Mouse (Mus musculus): ENCODE data around the gene Six1. TPM values are rescaled to one million over a fixed set of nuclear protein-coding genes. Genes with fewer than 3 reads are reported as not detected.

Gene Six1
- polyA plus RNA-seq, 1 experiment from 2014 or later, result not detected

- 2% methylated on average over 44 of the region's 53 CpGs for WGBS (ENCODE audit: missing documents)
- no peak overlapping the region for H3K27ac ChIP-seq
- no peaks in the 10 kb centered on the region for H3K79me2 ChIP-seq (ENCODE audit: inconsistent target)
- H3K36me3 ChIP-seq (ENCODE audit: inconsistent target), result no peaks in the 10 kb centered on the region
- H3K4me3 ChIP-seq (ENCODE audit: inconsistent target), result peak overlapping the region; percentile 11; the same call in 1 of the 2 replicates
These were observed 9.3 kb downstream of the Six1 start for GRCm38 (mm10) chr12:73044221-73045045.

GRCm38 (mm10) chr12:73043396-73044167 is 10.1 kb downstream of the Six1 start:
- 20% methylated on average over 14 of the region's 14 CpGs for WGBS (ENCODE audit: missing documents)
- Histone ChIP-seq H3K36me3 (ENCODE audit: inconsistent target) (no peaks in the 10 kb centered on the region), H3K79me2 (ENCODE audit: inconsistent target) (no peaks in the 10 kb centered on the region), H3K27ac (no peak overlapping the region), H3K4me3 (ENCODE audit: inconsistent target) (no peak overlapping the region)

- Histone ChIP-seq H3K36me3 (ENCODE audit: inconsistent target) (no peaks in the 10 kb centered on the region), H3K27ac (no peak overlapping the region), H3K4me3 (ENCODE audit: inconsistent target) (no peak overlapping the region), H3K79me2 (ENCODE audit: inconsistent target) (no peaks in the 10 kb centered on the region)
- WGBS (ENCODE audit: missing documents), result 17% methylated on average over 2 of the region's 2 CpGs
These were observed 10.8 kb downstream of the Six1 start for GRCm38 (mm10) chr12:73042903-73043302.

DNA sequence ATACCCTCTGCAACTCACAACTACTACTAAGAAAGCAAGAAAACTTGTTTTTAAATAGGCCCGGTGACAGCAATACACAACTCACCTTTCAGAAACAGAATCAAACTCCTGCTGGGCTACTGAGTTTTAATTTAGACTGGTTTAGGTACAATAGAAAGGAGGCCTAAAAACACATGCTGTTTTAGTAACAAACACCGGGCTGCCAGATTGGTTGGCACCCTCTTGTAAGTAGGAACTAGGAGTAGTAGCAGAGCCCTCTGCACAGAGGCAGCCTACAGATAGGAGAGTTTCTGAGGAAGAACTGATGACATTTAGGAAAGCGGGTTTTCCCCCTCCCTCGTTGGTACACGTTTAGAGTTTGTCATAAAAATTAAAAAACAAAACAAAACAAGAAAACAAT is 11.3 kb downstream of the Six1 start:
- WGBS (ENCODE audit: missing documents), result 20% methylated on average over 5 of the region's 5 CpGs
- Histone ChIP-seq H3K27ac (no peak overlapping the region), H3K79me2 (ENCODE audit: inconsistent target) (no peaks in the 10 kb centered on the region), H3K36me3 (ENCODE audit: inconsistent target) (no peaks in the 10 kb centered on the region), H3K4me3 (ENCODE audit: inconsistent target) (no peak overlapping the region)

DNA sequence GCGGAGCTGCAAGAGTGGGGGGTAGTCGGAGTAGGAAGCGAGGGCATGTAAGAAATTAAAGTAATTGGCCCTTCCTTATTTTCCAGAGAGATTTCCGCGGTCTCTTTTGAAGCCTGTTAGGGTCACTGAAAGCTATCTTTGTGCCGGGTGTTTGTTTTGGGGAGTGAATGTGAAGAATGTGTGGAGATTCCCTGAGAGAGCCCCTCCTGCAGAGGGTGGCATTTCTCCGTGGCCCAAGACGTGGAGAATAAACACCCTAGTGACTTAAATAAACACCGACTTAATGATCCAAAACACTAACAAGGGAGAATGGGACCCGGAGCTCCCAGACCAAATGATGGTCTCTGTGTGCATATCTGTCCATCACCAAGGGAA is 12.4 kb downstream of the Six1 start:
- Histone ChIP-seq H3K27ac (no peak overlapping the region), H3K36me3 (ENCODE audit: inconsistent target) (no peaks in the 10 kb centered on the region), H3K79me2 (ENCODE audit: inconsistent target) (no peaks in the 10 kb centered on the region), H3K4me3 (ENCODE audit: inconsistent target) (no peak overlapping the region)
- 6% methylated on average over 10 of the region's 10 CpGs for WGBS (ENCODE audit: missing documents)

DNA sequence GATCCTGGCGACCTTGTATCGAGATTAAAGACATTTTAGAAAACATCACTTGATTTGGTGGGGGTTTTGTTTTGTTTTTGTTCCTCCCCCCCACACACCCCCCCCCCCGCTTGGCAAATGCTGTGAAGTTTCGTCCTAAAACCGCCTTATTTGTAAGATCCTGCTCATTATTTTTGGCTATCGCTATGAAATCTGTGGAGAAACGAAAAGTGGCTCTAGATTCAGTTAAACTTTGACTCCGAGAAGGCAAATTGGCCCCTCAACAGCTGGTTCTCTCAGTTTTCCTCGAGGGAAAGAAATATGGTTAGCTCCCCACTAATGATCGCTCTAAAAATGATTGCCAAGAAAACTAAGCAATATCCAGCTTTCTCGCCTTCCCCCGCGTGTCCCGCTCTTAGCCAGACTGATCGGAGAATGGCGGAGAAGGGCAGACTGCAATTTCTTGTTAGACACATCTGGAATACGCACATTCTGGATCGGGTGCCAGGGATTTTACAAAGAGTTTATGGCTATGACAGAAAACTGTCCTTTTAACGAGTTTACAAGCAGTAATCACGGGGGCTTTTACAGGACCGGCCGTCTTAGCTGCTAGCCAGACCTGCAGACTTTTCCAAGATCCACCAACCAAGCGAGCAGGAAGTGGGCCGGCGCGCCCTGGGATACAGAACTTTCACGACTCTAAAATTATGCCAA is 13.0 kb downstream of the Six1 start:
- Histone ChIP-seq H3K79me2 (ENCODE audit: inconsistent target) (no peaks in the 10 kb centered on the region), H3K36me3 (ENCODE audit: inconsistent target) (no peaks in the 10 kb centered on the region), H3K27ac (no peak overlapping the region), H3K4me3 (ENCODE audit: inconsistent target) (no peak overlapping the region)
- WGBS (ENCODE audit: missing documents), result 8% methylated on average over 26 of the region's 27 CpGs

- Histone ChIP-seq H3K27ac (no peak overlapping the region), H3K79me2 (ENCODE audit: inconsistent target) (no peaks in the 10 kb centered on the region), H3K4me3 (ENCODE audit: inconsistent target) (no peak overlapping the region), H3K36me3 (ENCODE audit: inconsistent target) (no peaks in the 10 kb centered on the region)
- WGBS (ENCODE audit: missing documents), result 8% methylated on average over 18 of the region's 18 CpGs
These were observed 13.6 kb downstream of the Six1 start for GRCm38 (mm10) chr12:73039939-73040562.

GRCm38 (mm10) chr12:73038992-73039938 is 14.4 kb downstream of the Six1 start:
- H3K27ac ChIP-seq, result no peak overlapping the region
- H3K4me3 ChIP-seq (ENCODE audit: inconsistent target), result no peak overlapping the region
- WGBS (ENCODE audit: missing documents), result 7% methylated on average over 41 of the region's 41 CpGs
- no peaks in the 10 kb centered on the region for H3K36me3 ChIP-seq (ENCODE audit: inconsistent target)
- no peaks in the 10 kb centered on the region for H3K79me2 ChIP-seq (ENCODE audit: inconsistent target)

DNA sequence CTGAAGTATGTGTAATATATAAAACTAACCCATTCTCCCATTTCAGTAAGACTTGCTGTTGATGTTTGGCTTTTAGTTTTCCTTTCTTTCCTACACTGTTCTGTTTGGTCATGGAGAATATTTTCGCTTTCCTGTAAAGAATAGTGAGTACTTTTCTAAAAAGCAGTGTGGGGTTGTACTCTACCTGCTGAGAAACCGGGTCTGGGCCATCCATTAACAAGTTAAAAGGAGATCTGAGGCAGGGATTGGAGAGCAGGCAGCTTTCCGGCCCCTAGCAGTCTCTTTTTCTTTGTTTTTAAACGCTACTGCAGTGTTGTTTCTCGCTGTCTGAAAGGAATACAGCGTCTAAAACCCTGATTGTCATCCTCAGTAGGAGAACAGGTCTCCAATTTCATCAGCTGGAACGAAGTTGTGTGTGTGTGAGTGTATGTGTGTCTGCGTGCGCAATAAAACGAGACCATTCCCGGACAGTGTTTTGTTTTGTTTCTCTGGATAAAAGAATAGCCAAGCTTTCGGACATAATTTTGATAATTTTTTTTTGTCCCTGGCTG is 15.2 kb downstream of the Six1 start:
- Histone ChIP-seq H3K27ac (no peak overlapping the region), H3K4me3 (ENCODE audit: inconsistent target) (no peak overlapping the region), H3K36me3 (ENCODE audit: inconsistent target) (no peaks in the 10 kb centered on the region), H3K79me2 (ENCODE audit: inconsistent target) (no peaks in the 10 kb centered on the region)
- WGBS (ENCODE audit: missing documents), result 6% methylated on average over 12 of the region's 12 CpGs

DNA sequence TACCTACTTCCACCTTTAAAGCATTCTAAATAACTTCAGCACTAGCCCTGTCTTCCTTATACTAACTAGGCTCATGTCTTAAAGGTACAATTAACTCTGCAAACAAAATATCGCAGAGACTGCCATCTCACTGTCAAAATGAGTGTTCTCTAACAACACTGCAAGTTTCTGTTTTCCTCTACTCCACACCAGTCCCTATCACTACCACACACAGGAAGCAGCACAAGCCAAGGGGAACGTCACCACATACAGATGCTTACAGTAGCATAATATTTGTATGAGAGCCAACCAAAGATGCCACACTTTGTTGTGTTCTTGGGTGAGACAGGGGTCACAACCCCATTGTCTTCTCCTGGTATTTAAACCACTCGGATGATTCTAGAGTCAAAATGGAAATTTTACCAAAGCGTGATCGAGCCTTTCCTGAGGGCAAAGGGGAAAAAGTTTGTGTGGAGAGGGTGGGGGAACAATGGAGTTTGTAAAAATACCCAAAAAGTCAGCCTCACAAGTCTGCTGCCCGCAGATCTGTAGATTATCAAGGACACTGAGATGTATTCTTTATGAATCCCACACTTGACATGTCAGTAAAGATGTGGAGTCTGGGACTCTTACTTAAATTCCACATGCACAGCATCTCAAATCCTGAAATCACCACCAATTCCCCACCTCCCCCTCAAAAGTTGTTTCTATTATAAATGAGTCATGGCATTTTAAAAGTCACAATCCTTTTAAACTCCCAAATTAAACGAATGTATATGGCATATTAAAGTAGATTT is 16.1 kb downstream of the Six1 start:
- H3K4me3 ChIP-seq (ENCODE audit: inconsistent target), result no peak overlapping the region
- WGBS (ENCODE audit: missing documents), result 9% methylated on average over 7 of the region's 7 CpGs
- H3K79me2 ChIP-seq (ENCODE audit: inconsistent target), result no peaks in the 10 kb centered on the region
- no peaks in the 10 kb centered on the region for H3K36me3 ChIP-seq (ENCODE audit: inconsistent target)
- H3K27ac ChIP-seq, result no peak overlapping the region

GRCm38 (mm10) chr12:73034901-73035895 is 18.5 kb downstream of the Six1 start:
- Histone ChIP-seq H3K36me3 (ENCODE audit: inconsistent target) (no peaks in the 10 kb centered on the region), H3K79me2 (ENCODE audit: inconsistent target) (no peaks in the 10 kb centered on the region), H3K4me3 (ENCODE audit: inconsistent target) (no peak overlapping the region), H3K27ac (no peak overlapping the region)
- WGBS (ENCODE audit: missing documents), result 23% methylated on average over 37 of the region's 43 CpGs

DNA sequence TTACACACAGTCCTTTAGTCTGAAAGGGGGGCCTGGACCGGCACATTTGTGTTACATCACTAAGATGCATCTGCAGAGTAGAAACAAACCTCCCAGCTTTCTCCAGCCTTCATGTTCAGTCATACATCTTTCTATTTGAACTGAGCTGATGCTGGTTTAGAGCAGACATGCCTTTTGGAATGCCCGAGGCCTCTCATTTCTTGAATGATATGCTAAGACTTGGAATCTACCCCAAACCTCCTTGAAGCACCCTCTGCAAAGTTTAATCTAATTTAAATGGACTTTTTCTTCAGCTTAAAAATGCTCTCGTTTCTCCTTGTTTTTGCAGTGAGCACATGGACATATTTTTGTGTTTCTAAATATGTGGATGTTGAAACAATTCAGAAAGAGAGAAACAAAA is 21.0 kb downstream of the Six1 start:
- H3K4me3 ChIP-seq (ENCODE audit: inconsistent target), result no peak overlapping the region
- no peak overlapping the region for H3K27ac ChIP-seq
- no peaks in the 10 kb centered on the region for H3K79me2 ChIP-seq (ENCODE audit: inconsistent target)
- 47% methylated on average over 3 of the region's 3 CpGs for WGBS (ENCODE audit: missing documents)
- H3K36me3 ChIP-seq (ENCODE audit: inconsistent target), result no peaks in the 10 kb centered on the region

All from macrophage (primary cell).